Mouse (Mus musculus): ENCODE data around the gene Tppp2. TPM values are rescaled to one million over a fixed set of nuclear protein-coding genes. Genes with fewer than 3 reads are reported as not detected.

The Tppp2 gene
- total RNA-seq (2022), result not detected

- no peak for DNase-seq (ENCODE audit: low spot score in 2 of 2)
These were observed at the start of gene Tppp2 for GRCm38 (mm10) chr14:51918125-51918524. Tppp2 (plus strand) TSS chr14:51918425.

- DNase-seq (ENCODE audit: low spot score in 2 of 2), result no peak
These were observed 47.5 kb upstream of the Tppp2 start for GRCm38 (mm10) chr14:51870756-51871155.

GRCm38 (mm10) chr14:51871741-51872140 lies 46.5 kb upstream of the Tppp2 start:
- DNase-seq (ENCODE audit: low spot score in 2 of 2), result no peak

GRCm38 (mm10) chr14:51877517-51877916 lies 40.7 kb upstream of the Tppp2 start:
- DNase-seq (ENCODE audit: low spot score in 2 of 2), result no peak

GRCm38 (mm10) chr14:51883527-51884030 lies 34.6 kb upstream of the Tppp2 start:
- peak in 1 of 2 experiments; percentile 72 for DNase-seq (ENCODE audit: low spot score in 2 of 2)

GRCm38 (mm10) chr14:51884031-51884544 lies 34.1 kb upstream of the Tppp2 start:
- no peak for DNase-seq (ENCODE audit: low spot score in 2 of 2)

GRCm38 (mm10) chr14:51884598-51885331 lies 33.5 kb upstream of the Tppp2 start, which contains the start of gene Mettl17:
Mettl17 (plus strand) TSS chr14:51884842.
- DNase-seq (ENCODE audit: low spot score in 2 of 2), result peak; percentile 64 to 96

GRCm38 (mm10) chr14:51886051-51886450 lies 32.2 kb upstream of the Tppp2 start:
- no peak for DNase-seq (ENCODE audit: low spot score in 2 of 2)

- DNase-seq (ENCODE audit: low spot score in 2 of 2), result no peak
These were observed 28.4 kb upstream of the Tppp2 start for GRCm38 (mm10) chr14:51889833-51890232.

- DNase-seq (ENCODE audit: low spot score in 2 of 2), result no peak
These were observed 25.9 kb upstream of the Tppp2 start, which contains the start of gene Slc39a2 for GRCm38 (mm10) chr14:51892191-51892939. Slc39a2 (plus strand) TSS chr14:51892889.

- no peak for DNase-seq (ENCODE audit: low spot score in 2 of 2)
These were observed 25.0 kb upstream of the Tppp2 start for GRCm38 (mm10) chr14:51893094-51893794.

- DNase-seq (ENCODE audit: low spot score in 2 of 2), result no peak
These were observed 24.4 kb upstream of the Tppp2 start for GRCm38 (mm10) chr14:51893809-51894208.

- no peak for DNase-seq (ENCODE audit: low spot score in 2 of 2)
These were observed 23.2 kb upstream of the Tppp2 start for GRCm38 (mm10) chr14:51895071-51895470.

GRCm38 (mm10) chr14:51896019-51896418 lies 22.2 kb upstream of the Tppp2 start:
- no peak for DNase-seq (ENCODE audit: low spot score in 2 of 2)

GRCm38 (mm10) chr14:51896539-51897170 lies 21.6 kb upstream of the Tppp2 start:
- DNase-seq (ENCODE audit: low spot score in 2 of 2), result no peak

GRCm38 (mm10) chr14:51899351-51899750 lies 18.9 kb upstream of the Tppp2 start:
- no peak for DNase-seq (ENCODE audit: low spot score in 2 of 2)

- DNase-seq (ENCODE audit: low spot score in 2 of 2), result peak in 1 of 2 experiments; percentile 71
These were observed 15.2 kb upstream of the Tppp2 start for GRCm38 (mm10) chr14:51902806-51903710.

- DNase-seq (ENCODE audit: low spot score in 2 of 2), result no peak
These were observed 14.4 kb upstream of the Tppp2 start for GRCm38 (mm10) chr14:51903782-51904181.

- DNase-seq (ENCODE audit: low spot score in 2 of 2), result no peak
These were observed 13.5 kb upstream of the Tppp2 start for GRCm38 (mm10) chr14:51904706-51905105.

GRCm38 (mm10) chr14:51906102-51906501 lies 12.1 kb upstream of the Tppp2 start:
- DNase-seq (ENCODE audit: low spot score in 2 of 2), result no peak
